Comparison of ENCODE assay signal across 21 mouse cellular contexts in genomic region chr16:44252735-44253134, GRCm38 (mm10).
"Had no signal": no experiment of that assay in that cellular context is flagged by ENCODE, and none has a peak within 500 bp of the region (broad histone marks: within the 10 kb centered on the region; RNA-seq: fewer than 3 reads in every experiment).

No protein-coding gene starts in this region.

- H3K4me2 ChIP-seq: liver, embryonic 15.5 days; lung, embryonic 15.5 days; midbrain, embryonic 11.5 days; midbrain, embryonic 13.5 days; midbrain, embryonic 15.5 days; neural tube, embryonic 13.5 days; neural tube, embryonic 15.5 days; stomach, embryonic 15.5 days had no signal

- H3K9ac ChIP-seq: liver, embryonic 15.5 days; liver, postnatal 0 days; lung, embryonic 15.5 days; midbrain, embryonic 13.5 days; midbrain, embryonic 15.5 days; neural tube, embryonic 13.5 days; neural tube, embryonic 15.5 days; stomach, embryonic 15.5 days had no signal

- H3K27ac ChIP-seq: liver, embryonic 15.5 days; lung, embryonic 15.5 days; macrophage; midbrain, embryonic 13.5 days; midbrain, embryonic 15.5 days; neural tube, embryonic 13.5 days; neural tube, embryonic 15.5 days; stomach, embryonic 15.5 days; stomach, postnatal 0 days had no signal

- H3K4me3 ChIP-seq: liver, embryonic 15.5 days; lung, embryonic 15.5 days; midbrain, embryonic 13.5 days; midbrain, embryonic 15.5 days; neural tube, embryonic 13.5 days; neural tube, embryonic 15.5 days; stomach, embryonic 15.5 days had no signal

- ATAC-seq: liver, postnatal 0 days; lung, postnatal 0 days; midbrain, embryonic 13.5 days; midbrain, embryonic 15.5 days had no signal

- DNase-seq: liver, postnatal 0 days; lung, adult 2 months; lung, postnatal 14 days; lung, postnatal 36 days; retina, postnatal 1 day; right cerebral cortex, adult 18-20 months; right cerebral cortex, postnatal 14 days; thymus, adult 2 months; thymus, postnatal 25 days; thymus, postnatal 4 days had no signal

- H3K4me1 ChIP-seq: liver, embryonic 15.5 days; midbrain, embryonic 13.5 days; midbrain, embryonic 15.5 days; neural tube, embryonic 13.5 days; neural tube, embryonic 15.5 days; stomach, embryonic 15.5 days had no signal

- H3K27me3 ChIP-seq: liver, embryonic 15.5 days; lung, embryonic 15.5 days; midbrain, embryonic 13.5 days; midbrain, embryonic 15.5 days; neural tube, embryonic 13.5 days; neural tube, embryonic 15.5 days; stomach, embryonic 15.5 days had no signal

- H3K9me3 ChIP-seq: liver, embryonic 15.5 days; lung, embryonic 15.5 days; midbrain, embryonic 13.5 days; midbrain, embryonic 15.5 days; neural tube, embryonic 13.5 days; neural tube, embryonic 15.5 days; stomach, embryonic 15.5 days had no signal

- H3K36me3 ChIP-seq: liver, embryonic 15.5 days; lung, embryonic 15.5 days; midbrain, embryonic 13.5 days; midbrain, embryonic 15.5 days; neural tube, embryonic 13.5 days; neural tube, embryonic 15.5 days; stomach, embryonic 15.5 days had no signal
